Mouse (Mus musculus): ENCODE data around the gene Lysmd1. TPM values are rescaled to one million over a fixed set of nuclear protein-coding genes. Genes with fewer than 3 reads are reported as not detected.

Lysmd1 gene
- polyA plus RNA-seq, 2 experiments: 11.7 to 13.3 TPM

DNA sequence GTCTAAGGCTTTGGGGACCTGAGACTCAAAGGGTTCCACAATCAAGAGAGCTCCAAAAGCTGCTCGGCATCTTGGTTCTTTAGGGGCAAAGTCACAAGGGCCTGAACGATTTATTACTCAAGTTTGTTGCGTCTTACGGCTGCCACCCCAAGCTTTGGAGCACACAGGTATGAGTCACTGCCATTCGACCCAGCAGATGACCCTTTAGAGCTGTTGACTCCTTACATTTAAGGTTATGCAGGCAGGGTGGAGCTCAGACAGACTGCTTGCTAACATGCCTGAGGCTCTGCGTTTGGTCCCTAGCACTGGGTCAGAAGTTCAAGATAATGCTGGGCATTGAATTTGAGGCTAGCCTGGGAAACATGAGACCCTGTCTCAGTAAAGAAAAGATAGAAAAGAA is 43.7 kb downstream of the Lysmd1 start:
- DNase-seq (ENCODE audit: low spot score) (no peak), ATAC-seq (ENCODE audit: low FRiP score, low read depth) (no peak)
- no peak overlapping the region for H3K4me3 ChIP-seq (replicated peaks; ENCODE audit: low read length)
- no peak for TF ChIP-seq POLR2A (IDR thresholded peaks at IDR 0.05; ENCODE audit: borderline replicate concordance, extremely low read depth, insufficient read depth, insufficient read length)
- 61% methylated on average over 6 of the region's 6 CpGs for WGBS
- H3K36me3 ChIP-seq (ENCODE audit: control insufficient read depth, insufficient read depth, low read length): peaks cover 11% of the 10 kb centered on the region
- peaks cover 5% of the 10 kb centered on the region; the same call in 1 of the 2 replicates for H3K4me1 ChIP-seq (ENCODE audit: control insufficient read depth, insufficient read depth, low read length)
- H3K27me3 ChIP-seq (ENCODE audit: control insufficient read depth, insufficient read depth, low read length): peaks cover 16% of the 10 kb centered on the region
- H3K27ac ChIP-seq (replicated peaks; ENCODE audit: low read depth, low read length): no peak overlapping the region
- H3K4me2 ChIP-seq (replicated peaks; ENCODE audit: low read depth, low read length, severe bottlenecking): no peak overlapping the region
- no peak overlapping the region for H3K9ac ChIP-seq (ENCODE audit: low read depth, low read length, severe bottlenecking)
- no peaks in the 10 kb centered on the region for H3K9me3 ChIP-seq (ENCODE audit: control insufficient read depth, low read length)

GRCm38 (mm10) chr3:95178948-95179347 is 45.1 kb downstream of the Lysmd1 start:
- ATAC-seq (ENCODE audit: low FRiP score, low read depth): no peak
- H3K4me2 ChIP-seq (replicated peaks; ENCODE audit: low read depth, low read length, severe bottlenecking): no peak overlapping the region

DNA sequence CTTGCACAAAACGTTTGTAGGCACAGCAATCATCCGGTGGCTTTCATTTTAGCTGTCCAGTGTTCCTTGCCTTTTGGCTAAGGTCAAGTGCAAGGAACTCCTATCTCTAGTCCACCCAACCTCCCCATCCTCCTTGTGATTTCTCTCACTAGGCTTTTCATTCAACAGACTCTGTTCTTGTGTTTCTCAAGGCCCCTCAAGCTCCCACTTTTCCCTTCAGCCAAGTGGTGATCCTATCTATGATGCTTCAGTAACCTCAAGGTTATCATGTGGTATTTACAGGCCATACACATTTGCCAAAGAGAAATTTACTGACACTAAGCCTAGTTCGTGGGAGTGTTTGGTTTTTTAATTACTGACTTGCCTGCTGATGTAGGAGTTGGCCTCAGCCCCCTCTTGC is 46.0 kb downstream of the Lysmd1 start:
- Histone ChIP-seq H3K4me3 (replicated peaks; ENCODE audit: low read length) (no peak overlapping the region), H3K36me3 (ENCODE audit: control insufficient read depth, insufficient read depth, low read length) (peaks cover 15% of the 10 kb centered on the region), H3K9me3 (ENCODE audit: control insufficient read depth, low read length) (no peaks in the 10 kb centered on the region), H3K27ac (replicated peaks; ENCODE audit: low read depth, low read length) (no peak overlapping the region), H3K27me3 (ENCODE audit: control insufficient read depth, insufficient read depth, low read length) (no peaks in the 10 kb centered on the region), H3K4me1 (ENCODE audit: control insufficient read depth, insufficient read depth, low read length) (no peaks in the 10 kb centered on the region), H3K4me2 (replicated peaks; ENCODE audit: low read depth, low read length, severe bottlenecking) (no peak overlapping the region), H3K9ac (ENCODE audit: low read depth, low read length, severe bottlenecking) (no peak overlapping the region)
- 66% methylated on average over 3 of the region's 3 CpGs for WGBS
- no peak for TF ChIP-seq POLR2A (IDR thresholded peaks at IDR 0.05; ENCODE audit: borderline replicate concordance, extremely low read depth, insufficient read depth, insufficient read length)
- ATAC-seq (ENCODE audit: low FRiP score, low read depth) (no peak), DNase-seq (ENCODE audit: low spot score) (no peak)

More at GRCm38 (mm10) chr3:95178948-95179347, 45.1 kb downstream of the Lysmd1 start:
- TF ChIP-seq POLR2A (IDR thresholded peaks at IDR 0.05; ENCODE audit: borderline replicate concordance, extremely low read depth, insufficient read depth, insufficient read length): no peak
- Histone ChIP-seq H3K9ac (ENCODE audit: low read depth, low read length, severe bottlenecking) (no peak overlapping the region), H3K27ac (replicated peaks; ENCODE audit: low read depth, low read length) (no peak overlapping the region), H3K4me3 (replicated peaks; ENCODE audit: low read length) (no peak overlapping the region), H3K9me3 (ENCODE audit: control insufficient read depth, low read length) (no peaks in the 10 kb centered on the region), H3K36me3 (ENCODE audit: control insufficient read depth, insufficient read depth, low read length) (peaks cover 6% of the 10 kb centered on the region; the same call in 1 of the 2 replicates), H3K4me1 (ENCODE audit: control insufficient read depth, insufficient read depth, low read length) (no peaks in the 10 kb centered on the region), H3K27me3 (ENCODE audit: control insufficient read depth, insufficient read depth, low read length) (0 out of 2 replicates have a peak, but pooled peaks cover 3% of the 10 kb centered on the region)
- 82% methylated on average over 5 of the region's 5 CpGs for WGBS
- no peak for DNase-seq (ENCODE audit: low spot score)

DNA sequence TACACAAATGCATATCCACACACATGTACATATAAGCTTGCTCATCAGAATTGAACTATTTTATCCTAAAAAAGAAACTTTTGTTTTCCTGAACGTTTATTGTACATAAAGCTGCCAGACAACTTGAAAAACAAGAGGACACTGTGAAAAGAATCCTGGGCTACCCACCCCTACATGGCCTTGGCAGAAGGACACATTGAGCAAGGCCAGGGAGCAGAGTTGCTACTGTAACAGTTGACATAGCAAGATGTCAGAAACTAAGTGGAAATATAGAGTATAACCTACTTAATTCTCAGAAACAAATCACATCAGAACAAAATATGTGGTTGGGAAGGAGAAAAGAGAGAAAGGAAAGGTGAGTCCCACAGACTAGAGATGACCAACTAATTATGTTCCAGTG is 48.0 kb downstream of the Lysmd1 start:
- H3K27me3 ChIP-seq (ENCODE audit: control insufficient read depth, insufficient read depth, low read length): no peaks in the 10 kb centered on the region
- ATAC-seq (ENCODE audit: low FRiP score, low read depth) (no peak), DNase-seq (ENCODE audit: low spot score) (no peak)
- H3K27ac ChIP-seq (replicated peaks; ENCODE audit: low read depth, low read length): no peak overlapping the region
- no peak overlapping the region for H3K4me3 ChIP-seq (replicated peaks; ENCODE audit: low read length)
- no peaks in the 10 kb centered on the region for H3K9me3 ChIP-seq (ENCODE audit: control insufficient read depth, low read length)
- no peak for TF ChIP-seq POLR2A (IDR thresholded peaks at IDR 0.05; ENCODE audit: borderline replicate concordance, extremely low read depth, insufficient read depth, insufficient read length)
- H3K36me3 ChIP-seq (ENCODE audit: control insufficient read depth, insufficient read depth, low read length): peaks cover 33% of the 10 kb centered on the region
- H3K4me2 ChIP-seq (replicated peaks; ENCODE audit: low read depth, low read length, severe bottlenecking): no peak overlapping the region
- no peaks in the 10 kb centered on the region for H3K4me1 ChIP-seq (ENCODE audit: control insufficient read depth, insufficient read depth, low read length)
- H3K9ac ChIP-seq (ENCODE audit: low read depth, low read length, severe bottlenecking): no peak overlapping the region
- 69% methylated on average over 1 of the region's 1 CpGs for WGBS

DNA sequence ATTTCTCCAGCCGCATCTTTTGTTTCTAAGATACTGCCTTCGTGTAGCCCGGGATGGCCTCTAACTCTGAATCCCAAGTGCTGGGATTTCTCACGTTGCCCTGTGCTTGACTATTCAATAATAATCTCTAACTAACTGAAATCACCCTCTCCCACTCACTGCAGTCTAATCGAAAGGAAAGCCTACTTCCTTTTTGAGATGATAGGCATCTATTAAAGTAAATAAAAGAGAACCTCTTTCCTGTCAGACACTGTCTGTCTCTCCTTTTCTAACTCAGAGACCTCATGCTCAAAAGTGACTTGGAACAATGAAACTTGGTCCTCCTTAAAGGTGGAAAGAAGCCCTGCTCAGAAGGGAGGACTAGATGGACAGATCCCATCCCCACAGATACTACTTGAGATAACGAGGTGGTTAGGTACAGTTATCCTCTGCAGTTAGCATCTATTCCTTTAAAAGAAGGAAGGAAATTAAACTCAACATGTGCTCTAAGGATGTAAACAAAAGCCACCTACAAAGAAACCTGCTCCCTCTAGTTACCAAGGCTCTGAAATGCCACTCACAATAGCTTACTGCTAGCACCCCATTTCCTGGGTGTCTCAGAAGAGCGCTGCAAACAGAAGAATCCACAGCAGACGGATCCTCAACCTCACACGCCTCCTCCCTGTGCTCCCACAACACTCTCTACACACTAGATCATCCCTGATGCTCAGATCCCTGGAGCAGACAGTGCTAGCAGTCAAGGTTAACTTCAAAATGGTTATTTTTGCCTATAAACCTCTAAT is 51.1 kb downstream of the Lysmd1 start:
- Histone ChIP-seq H3K4me1 (ENCODE audit: control insufficient read depth, insufficient read depth, low read length) (no peaks in the 10 kb centered on the region), H3K4me3 (replicated peaks; ENCODE audit: low read length) (no peak overlapping the region), H3K4me2 (replicated peaks; ENCODE audit: low read depth, low read length, severe bottlenecking) (no peak overlapping the region), H3K27ac (replicated peaks; ENCODE audit: low read depth, low read length) (no peak overlapping the region), H3K27me3 (ENCODE audit: control insufficient read depth, insufficient read depth, low read length) (no peaks in the 10 kb centered on the region), H3K9me3 (ENCODE audit: control insufficient read depth, low read length) (no peaks in the 10 kb centered on the region), H3K36me3 (ENCODE audit: control insufficient read depth, insufficient read depth, low read length) (peaks cover 62% of the 10 kb centered on the region), H3K9ac (ENCODE audit: low read depth, low read length, severe bottlenecking) (no peak overlapping the region)
- 93% methylated on average over 9 of the region's 9 CpGs for WGBS
- DNase-seq (ENCODE audit: low spot score) (no peak), ATAC-seq (ENCODE audit: low FRiP score, low read depth) (no peak)
- no peak for TF ChIP-seq POLR2A (IDR thresholded peaks at IDR 0.05; ENCODE audit: borderline replicate concordance, extremely low read depth, insufficient read depth, insufficient read length)
